Mouse (Mus musculus) CH12.LX (cell line): ENCODE results near the gene Ccdc24. TPM values are rescaled to one million over a fixed set of nuclear protein-coding genes. Genes with fewer than 3 reads are reported as not detected.

Source experiments
- DNase-seq: peaks from one replicate; pipeline ENCODE4 v3.0.0-alpha.2; 2013; ENCODE audit errors: extremely low read depth
- H3K27ac ChIP-seq: 2 replicates; pipeline ENCODE4 v1.5.1; 2012; ENCODE audit warnings: low read depth, mild to moderate bottlenecking, control low read depth, moderate library complexity; ENCODE audit not compliant: insufficient read depth
- H3K27me3 ChIP-seq: replicated peaks from 2 replicates; pipeline ENCODE3; 2012; ENCODE audit warnings: inconsistent platforms
- H3K36me3 ChIP-seq, 2 experiments: replicated peaks in 1 of 2; 2 replicates each; pipeline versions ENCODE3 to v1.6.1; 2012; ENCODE audit warnings: inconsistent platforms in 1 of 2, low read length in 1 of 2, mild to moderate bottlenecking in 1 of 2, mixed read lengths in 1 of 2, moderate library complexity in 1 of 2; ENCODE audit not compliant: control insufficient read depth in 1 of 2, insufficient read depth in 1 of 2
- H3K4me1 ChIP-seq, 2 experiments: 2 replicates each; pipeline ENCODE4 v1.6.1; 2012; ENCODE audit warnings: inconsistent platforms in 1 of 2, moderate library complexity in 1 of 2; ENCODE audit not compliant: insufficient read depth in 2 of 2, control insufficient read depth in 1 of 2
- H3K4me2 ChIP-seq: 2 replicates; pipeline ENCODE4 v1.6.1; 2012; ENCODE audit warnings: low read depth, mild to moderate bottlenecking, control low read depth; ENCODE audit not compliant: poor library complexity, insufficient read depth, severe bottlenecking
- H3K4me3 ChIP-seq, 3 experiments: fragments of 150-350 bp in 1 of 3; sonication (generic) in 1 of 3; replicated peaks in 1 of 3; 2 replicates each; pipeline versions ENCODE3 to v1.5.1; 2011 to 2012; ENCODE audit warnings: low read depth in 2 of 3, low read length in 2 of 3, mild to moderate bottlenecking in 2 of 3, moderate library complexity in 2 of 3, control low read depth in 1 of 3, improper control_type of control experiment in 1 of 3, inconsistent platforms in 1 of 3, mixed read lengths in 1 of 3; ENCODE audit not compliant: poor library complexity in 1 of 3
- H3K79me2 ChIP-seq: replicated peaks from 2 replicates; pipeline ENCODE4 v1.6.1; 2012; ENCODE audit warnings: mild to moderate bottlenecking, moderate library complexity; ENCODE audit not compliant: control insufficient read depth, poor library complexity, insufficient read depth, severe bottlenecking; ENCODE audit errors: extremely low read depth
- H3K9ac ChIP-seq: 2 replicates; pipeline ENCODE4 v1.6.1; 2012; ENCODE audit warnings: low read depth, mild to moderate bottlenecking, control low read depth, moderate library complexity; ENCODE audit not compliant: insufficient read depth
- H3K9me3 ChIP-seq: replicated peaks from 2 replicates; pipeline ENCODE3; 2012; ENCODE audit warnings: low read length, inconsistent platforms, mixed read lengths
- BHLHE40 ChIP-seq: IDR thresholded peaks from 2 replicates; pipeline ENCODE4 v1.6.1; 2011; ENCODE audit warnings: mild to moderate bottlenecking, low read depth, low read length, improper control_type of control experiment
- CTCF ChIP-seq, 2 experiments: IDR thresholded peaks in 1 of 2; conservative IDR thresholded peaks in 1 of 2; 2 replicates each; pipeline ENCODE4 v1.5.1; 2011 to 2012; ENCODE audit warnings: low read depth in 2 of 2, low read length in 2 of 2, improper control_type of control experiment in 1 of 2, inconsistent platforms in 1 of 2, mild to moderate bottlenecking in 1 of 2, moderate library complexity in 1 of 2
- ETS1 ChIP-seq: conservative IDR thresholded peaks from 2 replicates; pipeline ENCODE4 v1.6.1; 2012; ENCODE audit warnings: low read depth, mild to moderate bottlenecking, inconsistent platforms, low read length, improper control_type of control experiment, moderate library complexity
- JUN ChIP-seq: IDR thresholded peaks from 2 replicates; pipeline ENCODE4 v1.6.1; 2011; ENCODE audit warnings: low read depth, mild to moderate bottlenecking, low read length, improper control_type of control experiment, moderate library complexity; ENCODE audit not compliant: insufficient read depth
- KAT2A ChIP-seq: IDR thresholded peaks from 2 replicates; pipeline ENCODE4 v1.6.1; 2012; ENCODE audit warnings: low read length, improper control_type of control experiment, inconsistent platforms; ENCODE audit not compliant: insufficient replicate concordance
- MAFK ChIP-seq: IDR thresholded peaks from 2 replicates; pipeline ENCODE4 v1.6.1; 2011; ENCODE audit warnings: low read length, improper control_type of control experiment; ENCODE audit not compliant: insufficient replicate concordance
- MAZ ChIP-seq: IDR thresholded peaks from 2 replicates; pipeline ENCODE4 v1.6.1; 2012; ENCODE audit warnings: low read depth, mild to moderate bottlenecking, inconsistent platforms, low read length, improper control_type of control experiment, moderate library complexity
- MEF2A ChIP-seq: IDR thresholded peaks from 2 replicates; pipeline ENCODE4 v1.6.1; 2014; ENCODE audit warnings: low read depth, mild to moderate bottlenecking, inconsistent platforms, low read length, improper control_type of control experiment, borderline replicate concordance
- MXI1 ChIP-seq: IDR thresholded peaks from 2 replicates; pipeline ENCODE4 v1.6.1; 2011; ENCODE audit warnings: mild to moderate bottlenecking, low read depth, low read length, improper control_type of control experiment
- NELFE ChIP-seq: IDR thresholded peaks from 2 replicates; pipeline ENCODE4 v1.6.1; 2011; ENCODE audit warnings: low read depth, low read length, improper control_type of control experiment
- NRF1 ChIP-seq: IDR thresholded peaks from 2 replicates; pipeline ENCODE4 v1.6.1; 2014; ENCODE audit warnings: low read depth, mild to moderate bottlenecking, inconsistent platforms, low read length, improper control_type of control experiment, moderate library complexity
- PAX5 ChIP-seq: IDR thresholded peaks from 2 replicates; pipeline ENCODE4 v1.6.1; 2012; ENCODE audit warnings: low read length, inconsistent platforms, mixed read lengths
- POLR2A ChIP-seq: IDR thresholded peaks from 2 replicates; pipeline ENCODE4 v1.6.1; 2011; ENCODE audit warnings: low read depth, mild to moderate bottlenecking, improper control_type of control experiment, low read length
- RAD21 ChIP-seq: IDR thresholded peaks from 2 replicates; pipeline ENCODE4 v1.6.1; 2011; ENCODE audit warnings: low read depth, mild to moderate bottlenecking, low read length, improper control_type of control experiment, moderate library complexity
- RCOR1 ChIP-seq: conservative IDR thresholded peaks from 2 replicates; pipeline ENCODE4 v1.6.1; 2012; ENCODE audit warnings: low read depth, mild to moderate bottlenecking, inconsistent platforms, low read length, improper control_type of control experiment
- SIN3A ChIP-seq: IDR thresholded peaks from 2 replicates; pipeline ENCODE4 v1.6.1; 2012; ENCODE audit warnings: low read length, improper control_type of control experiment, inconsistent platforms
- SMC3 ChIP-seq: IDR thresholded peaks from 2 replicates; pipeline ENCODE4 v1.6.1; 2011; ENCODE audit warnings: low read depth, low read length, improper control_type of control experiment
- TBP ChIP-seq: conservative IDR thresholded peaks from 2 replicates; pipeline ENCODE4 v1.6.1; 2011; ENCODE audit warnings: low read depth, low read length, improper control_type of control experiment
- TCF12 ChIP-seq: IDR thresholded peaks from 2 replicates; pipeline ENCODE4 v1.6.1; 2014; ENCODE audit warnings: low read depth, mild to moderate bottlenecking, inconsistent platforms, low read length, improper control_type of control experiment
- USF1 ChIP-seq: IDR thresholded peaks from 2 replicates; pipeline ENCODE4 v1.6.1; 2014; ENCODE audit warnings: low read depth, mild to moderate bottlenecking, inconsistent platforms, low read length, improper control_type of control experiment
- USF2 ChIP-seq: conservative IDR thresholded peaks from 2 replicates; pipeline ENCODE4 v1.6.1; 2011; ENCODE audit warnings: low read depth, low read length, improper control_type of control experiment
- ZKSCAN1 ChIP-seq: IDR thresholded peaks from 2 replicates; pipeline ENCODE4 v1.6.1; 2012; ENCODE audit warnings: low read depth, inconsistent platforms, low read length, improper control_type of control experiment, borderline replicate concordance
- ZNF384 ChIP-seq: IDR thresholded peaks from 2 replicates; pipeline ENCODE4 v1.6.1; 2012; ENCODE audit warnings: low read depth, low read length, improper control_type of control experiment, inconsistent platforms
- dilution Hi-C: fragments of 300-500 bp; cut with MboI; formaldehyde crosslinking; loops from 2 replicates; pipeline ENCODE4 v1.14.3; 2020; ENCODE audit warnings: low sequenced_read_pairs; ENCODE audit not compliant: extremely low pct_unique_long_range_greater_than_20kb, extremely low pct_ligation_motif_present
- in situ Hi-C: fragments of 300-500 bp; cut with MboI; formaldehyde crosslinking; loops from 3 replicates; pipeline ENCODE4 v1.14.3; 2019; ENCODE audit warnings: low sequenced_read_pairs, low pct_ligation_motif_present, low pct_unique_long_range_greater_than_20kb, mixed read lengths
- polyA plus RNA-seq: library from polyadenylated mRNA; unstranded; fragments of >175 nt; gene quantifications from 2 replicates; pipeline ENCODE4 v1.2.1, GENCODE M21; 2012; ENCODE audit warnings: low read depth; ENCODE audit not compliant: insufficient read length
- total RNA-seq, 2 experiments: library from RNA; depleted of rRNA; stranded (reverse); fragments of 300-350 nt in 1 of 2; fragments of >200 nt in 1 of 2; gene quantifications; 2 replicates each; pipeline ENCODE4 v1.2.3; 2012 to 2014

Gene Ccdc24
- total and polyA plus RNA-seq, 3 experiments = 0.81 to 0.93 TPM; not detected in 1

DNA sequence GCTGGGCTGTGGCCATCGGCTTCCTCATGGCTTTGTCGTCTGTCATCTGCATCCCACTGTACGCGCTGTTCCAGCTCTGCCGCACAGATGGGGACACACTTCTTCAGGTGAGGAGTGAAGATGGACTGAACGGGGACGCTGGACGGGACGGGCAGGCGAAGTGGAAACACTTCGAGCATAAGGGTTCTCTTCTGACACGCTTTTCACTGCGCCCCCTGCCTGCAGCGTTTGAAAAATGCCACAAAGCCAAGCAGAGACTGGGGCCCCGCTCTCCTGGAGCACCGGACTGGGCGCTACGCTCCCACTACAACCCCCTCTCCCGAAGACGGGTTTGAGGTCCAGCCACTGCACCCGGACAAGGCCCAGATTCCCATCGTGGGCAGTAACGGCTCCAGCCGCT lies 4.5 kb downstream of the Ccdc24 start:
- Histone ChIP-seq H3K79me2 (no peaks in the 10 kb centered on the region), H3K9me3 (no peaks in the 10 kb centered on the region), H3K4me3 (no peak overlapping the region), H3K27ac (no peak overlapping the region), H3K36me3 (peaks cover 50 to 93% of the 10 kb centered on the region in 2 experiments), H3K4me2 (no peak overlapping the region), H3K9ac (no peak overlapping the region), H3K27me3 (no peaks in the 10 kb centered on the region), H3K4me1 (peaks cover 1 to 5% of the 10 kb centered on the region in 2 experiments)
- in situ Hi-C loops (no loop called here), dilution Hi-C loops (no loop called here)
- DNase-seq = no peak
- TF ChIP-seq NRF1 (no peak), TCF12 (no peak), SMC3 (peak; percentile 40), KAT2A (no peak), RAD21 (peak; percentile 5), CTCF (conservative IDR thresholded peaks at IDR 0.05 in 1 of 2, IDR thresholded peaks at IDR 0.05 in 1 of 2; ENCODE audit: low read depth in 2 of 2, low read length in 2 of 2) (peak in 1 of 2 experiments; percentile 49; a peak in 2 of 4 replicates), NELFE (no peak), ZKSCAN1 (no peak), RCOR1 (no peak)

DNA sequence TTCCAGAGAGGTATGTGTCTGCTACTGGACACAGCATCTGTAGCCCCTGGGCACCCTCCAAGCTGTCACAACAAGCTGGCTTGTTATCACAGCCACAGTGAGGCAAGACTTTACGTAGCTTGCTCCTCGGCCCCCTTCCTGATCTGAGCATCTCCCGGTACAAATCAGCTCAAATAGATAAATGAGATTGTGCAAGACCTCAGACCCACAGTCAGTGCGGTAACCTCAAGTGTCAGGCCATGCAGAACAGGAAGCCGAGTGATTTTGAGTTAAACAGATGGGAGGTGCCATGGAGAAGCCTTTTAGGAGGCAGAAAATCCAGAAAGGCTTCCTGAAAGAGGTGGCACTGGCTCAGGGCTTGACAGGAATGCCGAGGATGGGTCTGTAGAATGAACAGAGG lies 5.4 kb downstream of the Ccdc24 start:
- H3K4me2 ChIP-seq = no peak overlapping the region
- DNase-seq = no peak
- TF ChIP-seq MEF2A (no peak), ETS1 (no peak), POLR2A (no peak), BHLHE40 (no peak)
- H3K27ac ChIP-seq = no peak overlapping the region
- dilution Hi-C loops = no loop called here
- no peaks in the 10 kb centered on the region for H3K27me3 ChIP-seq
- no peaks in the 10 kb centered on the region for H3K79me2 ChIP-seq
- H3K4me1 ChIP-seq = peaks cover 4 to 10% of the 10 kb centered on the region in 2 experiments
- no peak overlapping the region for H3K4me3 ChIP-seq
- no peak overlapping the region for H3K9ac ChIP-seq
- H3K36me3 ChIP-seq = peaks cover 52 to 92% of the 10 kb centered on the region in 2 experiments
- in situ Hi-C loops = no loop called here
- H3K9me3 ChIP-seq = no peaks in the 10 kb centered on the region

DNA sequence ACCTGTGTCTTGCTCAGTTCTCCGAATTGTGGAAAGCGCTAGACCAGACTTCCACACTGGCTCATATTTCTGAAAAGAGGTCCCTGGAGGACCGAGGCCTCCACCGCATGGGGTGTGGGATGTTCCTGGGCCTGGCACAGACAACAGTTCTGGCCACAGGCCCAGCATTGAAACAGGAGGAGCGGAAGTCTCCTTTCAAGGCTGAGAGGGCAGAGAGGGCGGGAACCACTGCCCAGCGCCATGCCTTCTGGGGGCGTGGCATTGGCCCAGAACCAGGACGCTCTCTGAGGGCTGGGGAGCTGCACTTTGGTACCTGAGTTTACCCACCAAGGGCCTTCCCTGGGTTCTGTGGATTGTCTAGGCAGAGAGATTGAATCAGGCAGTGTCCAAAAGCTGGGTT lies 6.3 kb downstream of the Ccdc24 start:
- in situ Hi-C loops (no loop called here), dilution Hi-C loops (no loop called here)
- Histone ChIP-seq H3K4me3 (no peak overlapping the region), H3K79me2 (no peaks in the 10 kb centered on the region), H3K36me3 (peaks cover 55 to 93% of the 10 kb centered on the region in 2 experiments), H3K4me1 (peaks cover 13 to 19% of the 10 kb centered on the region in 2 experiments), H3K9me3 (no peaks in the 10 kb centered on the region), H3K27ac (no peak overlapping the region), H3K4me2 (no peak overlapping the region), H3K27me3 (no peaks in the 10 kb centered on the region), H3K9ac (no peak overlapping the region)
- DNase-seq = no peak
- TF ChIP-seq POLR2A (no peak), MXI1 (no peak), JUN (no peak), USF2 (no peak), RCOR1 (no peak), ETS1 (no peak), PAX5 (no peak), SIN3A (no peak), ZNF384 (no peak), USF1 (no peak), MAZ (no peak), TBP (no peak), MAFK (no peak)
